Mouse (Mus musculus) heart, adult 11 months (tissue): ENCODE results near the gene Smim11.

ENCODE experiments used
- DNase-seq: peaks from one replicate; pipeline ENCODE4 v3.0.0; 2022

Smim11 gene

DNA sequence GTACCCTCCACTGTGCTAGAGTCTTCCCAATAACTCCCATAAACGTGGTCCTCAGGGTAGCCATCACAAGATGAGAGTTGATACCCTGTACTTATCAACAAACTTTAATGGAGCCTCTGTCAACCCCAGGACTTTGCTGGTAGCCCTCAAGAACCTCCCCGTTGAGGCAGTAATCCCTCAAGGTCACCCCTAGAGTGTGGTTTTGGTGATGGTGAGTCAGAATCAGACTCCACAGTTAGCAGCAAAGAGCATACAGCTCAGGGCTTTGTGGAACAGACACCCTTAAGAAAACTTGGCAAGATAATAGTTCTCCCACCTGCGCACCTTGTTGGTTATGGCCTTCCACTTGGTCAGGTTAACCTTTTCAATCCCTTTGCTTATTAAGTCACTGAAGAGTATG, 19.3 kb downstream of the Smim11 start:
- no peak for DNase-seq

DNA sequence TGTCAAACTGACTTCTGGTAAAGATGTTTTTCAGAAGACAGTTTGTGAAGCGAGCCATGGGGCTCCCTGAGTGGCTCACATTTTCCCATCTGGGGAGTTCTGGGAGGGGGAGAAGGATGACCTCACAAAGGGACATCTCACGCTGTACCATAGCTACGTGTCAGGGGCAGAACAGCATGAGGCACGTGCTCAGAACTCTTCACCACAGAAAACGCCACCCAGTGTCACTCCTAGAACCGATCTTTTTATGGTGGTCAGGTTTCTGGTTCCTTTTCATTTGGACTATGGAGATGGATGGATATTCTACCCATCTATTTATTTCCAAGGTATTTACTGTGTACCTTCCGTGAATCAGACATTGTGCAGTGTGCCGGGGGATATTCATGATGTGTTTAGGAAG, 20.3 kb downstream of the Smim11 start, which contains the start of gene Fam243:
TSS of gene Fam243 (minus strand) at position 101 of the 400 bp plus-strand sequence.
- DNase-seq, result no peak

DNA sequence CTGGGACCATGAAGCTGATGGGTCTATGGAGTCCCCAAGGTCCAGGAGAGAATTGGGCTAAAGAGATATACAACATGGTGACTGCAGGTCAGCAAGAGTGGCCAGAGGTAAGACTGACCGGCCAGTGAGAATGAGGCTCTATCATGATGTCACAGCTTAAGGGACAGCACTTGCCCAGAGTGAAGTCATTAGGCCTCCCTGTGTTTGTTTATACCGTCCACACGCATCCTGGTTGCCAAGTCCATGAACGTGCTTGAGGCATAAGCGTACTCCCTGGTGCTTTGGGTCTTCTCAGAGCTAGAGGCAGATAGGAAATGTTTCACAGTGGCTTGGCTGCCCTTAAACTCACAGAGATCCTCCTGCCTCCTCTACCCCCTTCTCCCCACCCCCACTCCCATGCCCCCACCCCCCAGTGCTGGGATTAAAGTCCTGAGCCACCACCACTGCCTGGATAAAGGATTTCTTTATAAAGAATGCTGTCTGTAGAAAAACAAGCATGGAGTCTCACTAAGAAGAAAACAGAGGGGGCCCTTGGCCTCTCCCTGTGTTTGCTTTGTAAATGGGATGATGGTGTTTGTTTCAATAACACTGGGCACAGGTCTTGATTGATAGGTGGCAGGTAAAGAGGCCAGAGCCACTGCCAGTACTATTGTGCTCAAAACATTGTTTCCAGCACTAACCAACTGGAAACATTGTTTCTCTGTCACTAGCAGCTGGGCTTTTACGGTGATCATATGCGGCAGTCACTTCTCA, 23.4 kb downstream of the Smim11 start:
- DNase-seq, result no peak

DNA sequence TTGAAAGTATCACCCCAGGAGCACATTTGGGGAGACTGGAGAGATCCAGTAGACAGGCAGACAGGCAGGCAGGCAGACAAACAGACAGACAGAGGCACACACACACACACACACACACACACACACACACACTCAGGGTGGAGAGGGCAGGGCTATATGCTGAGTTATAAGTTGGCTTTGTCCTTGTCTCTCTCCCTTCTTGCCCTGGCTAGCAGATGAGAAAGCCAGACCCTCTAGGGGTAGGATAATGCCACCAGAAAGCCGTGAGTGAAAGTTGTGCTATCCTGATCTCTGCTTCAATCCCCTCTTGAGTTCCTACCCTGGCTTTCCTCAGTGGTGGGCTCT, 23.9 kb downstream of the Smim11 start:
- DNase-seq, result no peak

DNA sequence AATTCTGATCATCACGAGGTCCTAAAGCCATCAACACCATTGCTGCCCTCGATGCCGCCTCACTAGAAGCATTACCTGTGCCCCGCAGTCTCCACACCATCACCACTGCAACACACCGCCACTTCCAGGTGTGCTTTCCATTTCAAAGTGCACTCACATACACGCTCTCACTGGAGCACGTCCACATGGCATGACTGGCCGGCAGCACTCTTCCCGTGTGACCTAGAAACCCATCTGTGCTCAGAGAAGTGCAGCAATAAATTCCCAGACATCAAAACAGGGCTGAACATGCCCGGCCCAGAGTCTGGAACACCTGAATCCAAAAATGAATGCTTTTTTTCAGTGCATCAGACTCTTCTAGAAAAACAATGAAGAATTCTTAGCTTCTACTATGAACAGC, 26.8 kb downstream of the Smim11 start:
- DNase-seq, result no peak

DNA sequence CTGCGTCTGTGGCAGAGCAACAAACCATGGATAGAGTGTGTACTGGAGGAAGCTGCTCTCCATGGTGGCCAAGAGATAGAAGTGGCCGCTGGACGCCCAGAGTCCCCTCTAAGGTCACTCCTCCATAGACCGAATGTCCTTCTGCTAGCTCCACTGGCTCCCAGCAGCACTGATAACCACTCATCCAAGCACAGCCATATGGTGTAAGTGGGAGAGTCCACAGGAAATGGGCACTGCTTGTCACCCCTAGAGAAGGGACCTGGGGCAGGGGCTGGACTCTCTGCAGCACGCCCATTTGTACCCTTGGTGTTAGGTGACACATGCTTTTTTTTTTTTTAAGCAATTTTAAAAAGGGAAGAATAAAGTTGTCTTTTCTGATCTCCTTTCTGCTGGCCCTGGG, 29.9 kb downstream of the Smim11 start:
- DNase-seq, result peak; percentile 86

DNA sequence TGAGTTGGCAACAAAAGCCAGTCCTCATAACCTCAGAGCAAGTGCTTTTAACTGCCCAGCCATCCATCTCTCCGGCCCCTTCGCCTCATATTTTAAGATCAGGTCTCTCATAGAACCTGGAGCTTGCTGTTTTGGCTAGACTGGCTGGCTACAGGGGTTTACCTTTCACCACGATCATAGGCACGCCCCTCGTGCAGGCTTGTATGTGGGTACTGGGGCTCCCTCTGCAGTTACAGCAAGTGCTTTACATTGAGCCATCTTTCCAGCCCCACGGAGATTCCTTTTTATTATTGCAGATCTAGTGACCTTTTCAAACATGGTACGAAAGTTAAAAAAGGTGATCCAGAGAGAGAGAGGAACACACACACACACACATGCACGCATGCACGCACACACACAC, 33.5 kb downstream of the Smim11 start:
- no peak for DNase-seq

DNA sequence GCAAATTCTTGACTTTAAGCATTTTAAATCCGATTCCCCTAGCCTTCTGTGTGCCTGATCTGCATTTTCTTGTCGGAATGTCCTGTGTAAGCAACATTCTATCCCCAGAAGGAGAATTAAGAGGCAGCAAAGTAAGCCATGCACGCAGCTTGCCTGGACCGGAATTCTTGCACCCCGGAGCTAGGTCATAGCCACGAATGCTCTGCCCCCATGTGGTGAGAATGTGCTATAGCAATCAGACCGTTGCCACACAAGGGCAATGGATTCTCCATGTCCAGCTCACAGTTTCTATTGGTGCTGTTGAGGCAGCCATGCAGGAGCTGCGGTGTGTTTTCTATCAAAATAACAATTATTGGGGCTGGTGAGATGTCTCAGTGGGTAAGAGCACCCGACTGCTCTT, 35.2 kb downstream of the Smim11 start:
- peak; percentile 92 for DNase-seq

DNA sequence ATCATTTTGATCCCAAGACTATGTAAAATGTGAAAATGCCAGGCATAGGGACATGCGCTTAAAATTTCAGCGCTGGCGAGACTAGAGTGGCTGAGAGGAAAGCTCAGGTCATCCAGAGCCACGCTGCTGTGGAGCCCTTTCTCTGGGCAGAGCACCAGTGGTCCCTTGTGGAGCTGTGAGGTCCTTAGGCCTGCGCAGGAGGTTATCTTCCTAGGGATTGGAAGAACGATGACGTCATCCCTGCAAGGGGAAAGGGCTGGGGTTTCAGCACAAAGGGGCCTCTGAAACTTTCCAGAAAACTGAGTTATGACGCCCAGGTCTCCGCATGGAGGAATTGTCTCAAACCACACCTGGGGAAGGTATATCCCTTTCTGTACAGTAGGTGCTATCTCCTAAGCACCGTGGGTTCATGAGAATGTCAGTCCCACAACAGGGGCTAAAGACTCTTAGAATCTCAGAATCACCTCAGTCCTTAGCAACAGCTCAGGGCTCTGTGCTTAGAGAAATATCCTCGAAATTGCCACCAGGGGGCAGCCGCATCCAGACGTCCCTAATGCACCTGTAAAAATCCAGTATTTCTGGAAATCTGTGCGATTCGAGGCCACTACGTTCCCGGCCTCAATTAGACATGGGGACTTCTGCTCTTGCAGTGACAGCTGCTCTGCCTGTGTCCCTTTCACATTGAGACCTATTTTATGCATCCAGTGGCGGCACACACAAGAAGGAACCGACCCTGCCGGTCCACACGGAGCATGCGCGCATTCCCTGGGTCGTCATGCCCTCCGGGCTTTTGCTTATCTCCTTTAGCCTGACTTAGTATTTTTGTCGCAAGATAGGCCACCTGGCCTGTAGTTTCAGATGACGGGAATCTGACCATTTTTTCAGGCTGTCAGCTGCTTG, 39.8 kb downstream of the Smim11 start:
- DNase-seq, result peak; percentile 94

DNA sequence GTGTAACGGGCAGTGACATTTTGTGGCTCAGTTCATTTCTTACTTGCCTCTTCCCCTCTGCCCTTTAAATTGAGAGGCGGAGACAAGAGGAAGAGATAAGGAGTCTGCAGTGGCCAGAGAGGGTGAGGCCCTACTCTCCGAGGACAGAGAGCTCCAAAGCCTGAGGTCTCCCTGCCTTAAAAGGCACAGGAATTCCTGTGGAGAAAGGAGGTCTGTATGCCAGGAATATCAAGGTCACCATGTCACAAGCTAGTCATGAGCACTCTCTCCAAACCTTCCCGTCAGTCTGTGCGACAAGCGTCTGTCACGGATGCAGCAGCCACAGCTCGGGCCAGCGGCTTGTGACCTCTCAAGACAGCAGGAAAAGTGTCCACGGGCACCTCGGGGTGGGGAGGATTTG, 44.1 kb downstream of the Smim11 start:
- peak; percentile 96 for DNase-seq

DNA sequence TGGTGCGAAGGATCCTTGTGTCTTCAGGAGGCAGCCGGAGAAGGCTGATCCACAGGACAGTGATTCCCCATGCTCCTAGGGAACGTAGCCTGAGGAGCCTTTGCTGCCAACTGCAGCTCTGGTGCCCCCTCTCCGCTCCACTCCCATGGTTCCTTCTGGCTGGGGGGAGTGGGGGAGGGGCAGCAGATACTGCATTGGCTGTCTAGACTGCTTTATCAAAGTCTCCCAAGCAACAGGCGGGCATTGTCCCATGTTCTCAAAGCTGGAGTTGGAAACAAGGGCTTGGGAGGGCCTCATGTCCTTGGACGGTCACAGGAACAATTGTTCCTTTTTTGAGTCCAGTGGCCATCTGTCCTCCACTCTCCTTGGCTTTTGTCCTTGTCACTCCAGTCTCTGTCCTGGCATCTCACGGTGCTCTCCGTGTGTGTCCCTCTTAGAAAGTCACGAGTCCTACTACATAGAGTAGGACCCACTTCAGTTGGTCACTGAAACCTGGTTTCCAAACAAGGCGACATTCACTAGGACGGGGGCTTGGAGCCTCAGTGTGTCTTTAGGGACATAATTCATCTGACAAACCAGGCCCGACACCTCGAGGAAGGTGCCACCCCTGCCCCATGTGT, 45.3 kb downstream of the Smim11 start:
- DNase-seq, result peak; percentile 97

DNA sequence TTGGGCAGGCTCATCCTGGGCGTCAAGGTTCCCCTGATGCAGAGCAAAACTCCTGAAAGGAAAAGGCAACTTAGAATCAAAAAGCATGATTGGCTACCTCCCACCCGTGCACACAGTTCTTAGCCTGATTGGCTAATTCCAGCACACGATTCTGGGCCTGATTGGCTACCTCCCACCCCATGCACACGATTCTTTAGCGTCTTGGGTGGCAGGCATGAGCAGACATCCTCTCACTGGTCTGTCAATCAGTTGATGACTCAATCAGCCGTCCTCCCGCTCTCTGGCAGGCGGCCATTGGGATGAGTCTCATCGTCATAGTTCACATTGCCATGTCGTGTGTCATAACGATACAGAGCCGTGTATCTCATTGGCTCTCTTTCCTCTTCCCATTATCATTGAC, 47.9 kb downstream of the Smim11 start:
- peak; percentile 86 for DNase-seq

DNA sequence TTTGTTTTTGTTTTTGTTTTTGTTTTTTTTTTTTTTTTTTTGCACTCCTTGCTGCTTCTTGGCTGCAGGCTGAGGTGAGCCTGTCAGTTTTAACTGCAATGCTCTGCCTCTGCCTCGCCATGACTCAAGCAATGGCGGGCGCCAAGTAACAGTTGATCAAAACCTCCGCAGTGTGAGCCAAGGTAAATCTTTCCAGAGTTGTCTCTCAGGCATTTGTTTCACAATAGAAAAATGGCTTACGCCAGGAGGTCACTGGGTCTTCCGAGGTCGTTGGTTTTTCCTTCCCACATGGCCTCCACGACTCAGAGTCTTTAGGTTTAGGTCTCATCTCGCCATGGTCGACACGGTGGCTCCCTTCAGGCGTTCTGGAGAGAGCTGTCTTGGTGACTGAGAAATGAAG, 52.2 kb downstream of the Smim11 start:
- peak; percentile 82 for DNase-seq

DNA sequence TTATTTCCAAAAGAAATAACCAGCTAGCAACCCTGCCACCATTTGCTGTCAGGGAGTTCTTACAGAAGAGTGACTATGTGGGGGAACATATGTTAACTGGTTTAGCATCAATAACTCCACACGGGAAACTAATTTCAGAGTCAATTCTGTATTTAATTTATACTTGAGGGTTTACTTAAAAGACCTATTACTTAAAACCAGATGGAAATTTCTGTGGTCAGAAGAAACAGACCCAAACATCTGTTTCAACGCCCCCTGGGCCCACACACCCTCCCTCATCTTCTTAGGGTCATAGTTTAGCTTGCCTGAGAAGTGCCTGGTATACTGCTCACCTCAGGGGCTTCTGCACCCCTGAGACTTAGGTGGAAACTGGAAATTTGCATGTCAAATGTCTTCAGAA, 52.8 kb downstream of the Smim11 start:
- no peak for DNase-seq

DNA sequence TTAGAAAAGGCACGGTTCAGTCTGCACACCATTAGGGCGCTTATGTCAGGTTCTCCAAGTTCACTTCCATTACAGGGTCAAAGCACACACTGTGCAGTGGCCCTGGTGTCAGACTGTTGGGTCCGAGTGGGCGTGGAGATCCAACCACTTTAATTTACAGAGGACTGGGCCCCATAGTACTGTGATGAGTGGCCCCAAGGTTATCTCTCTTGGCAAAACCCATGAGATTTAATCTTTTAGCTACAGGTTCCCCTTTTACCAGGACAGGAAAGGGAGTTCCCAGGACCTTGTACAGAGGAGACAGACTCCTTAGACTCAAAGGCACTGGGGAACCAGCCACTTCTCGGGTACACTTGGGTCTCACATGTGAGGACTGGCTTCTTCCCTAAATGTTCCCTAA, 54.3 kb downstream of the Smim11 start:
- DNase-seq, result no peak

DNA sequence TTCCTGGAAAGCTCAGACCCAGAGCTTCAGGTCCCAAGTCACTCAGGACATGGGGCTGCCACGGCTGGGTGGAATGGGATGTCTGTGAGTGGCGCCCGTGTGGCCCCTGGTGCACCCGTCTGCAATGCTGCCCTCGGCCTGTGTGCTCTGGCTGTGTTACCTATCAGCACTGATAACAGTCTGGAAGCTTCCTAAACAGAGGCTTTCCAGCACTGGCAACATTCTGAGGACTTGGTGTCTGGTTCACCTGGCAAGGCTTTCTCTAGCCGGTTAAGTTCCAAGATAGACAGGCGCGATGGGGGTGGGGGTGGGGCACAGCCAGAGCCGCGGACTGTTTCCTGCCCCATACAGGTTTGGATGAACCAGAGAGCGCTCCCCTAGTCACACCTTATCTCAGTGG, 54.9 kb downstream of the Smim11 start:
- no peak for DNase-seq

DNA sequence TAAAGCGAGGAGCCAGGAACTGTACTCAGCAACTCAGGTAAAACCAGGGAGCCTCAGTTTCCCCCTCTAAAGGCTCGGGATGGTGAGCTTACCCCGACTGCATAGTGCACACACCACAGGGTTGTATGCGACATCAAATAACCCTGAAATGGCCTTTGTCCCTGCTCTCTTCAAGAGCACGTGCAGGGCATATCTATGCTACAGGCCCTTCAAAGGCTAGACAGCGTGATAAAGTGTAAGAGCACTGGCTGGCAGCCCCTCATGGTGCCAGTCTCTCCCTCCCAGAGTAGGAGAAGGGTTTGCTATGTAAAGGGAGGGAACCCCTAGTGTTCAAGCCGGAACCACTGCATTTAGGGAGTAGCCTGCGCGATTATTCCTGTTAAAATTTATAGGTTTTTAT, 55.9 kb downstream of the Smim11 start:
- no peak for DNase-seq

DNA sequence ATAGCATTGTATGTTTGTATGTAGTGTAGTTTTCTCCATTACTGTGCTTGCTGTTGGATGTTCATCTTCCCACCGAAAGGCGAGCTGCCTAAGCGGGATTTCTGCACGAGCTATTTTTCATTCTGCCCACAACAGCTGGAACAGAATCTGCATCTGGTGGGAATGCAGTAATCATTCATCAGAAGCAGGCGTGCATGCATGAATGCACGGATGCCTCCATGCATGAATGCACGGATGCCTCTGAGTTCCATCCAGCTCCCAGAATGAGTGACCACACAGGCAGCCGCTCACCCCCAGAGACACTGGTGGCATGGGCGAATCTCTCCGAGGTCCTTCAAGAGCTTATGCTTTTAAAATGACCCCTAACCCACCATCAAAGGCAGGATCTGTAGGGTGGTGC, 56.5 kb downstream of the Smim11 start:
- no peak for DNase-seq

DNA sequence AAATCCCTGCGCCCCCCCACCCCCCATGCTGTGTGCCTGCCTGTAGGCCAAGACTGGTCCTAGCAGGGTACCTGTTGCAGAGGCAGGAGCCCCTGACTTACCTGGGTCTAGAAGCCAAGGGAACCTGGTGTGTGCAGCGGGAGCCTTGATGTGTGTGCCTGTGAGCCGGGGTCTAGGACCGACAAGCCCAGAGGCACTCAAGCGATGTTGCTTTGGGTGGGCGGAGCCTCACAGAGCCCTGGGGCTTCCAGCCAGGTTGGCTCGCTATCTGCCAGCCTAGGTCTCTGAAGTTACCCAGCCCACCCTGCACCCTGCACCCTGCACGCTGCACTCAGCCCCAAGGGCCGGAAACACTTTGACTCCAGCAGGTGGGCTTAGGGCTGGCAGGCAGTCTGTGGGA, 57.6 kb downstream of the Smim11 start:
- no peak for DNase-seq

DNA sequence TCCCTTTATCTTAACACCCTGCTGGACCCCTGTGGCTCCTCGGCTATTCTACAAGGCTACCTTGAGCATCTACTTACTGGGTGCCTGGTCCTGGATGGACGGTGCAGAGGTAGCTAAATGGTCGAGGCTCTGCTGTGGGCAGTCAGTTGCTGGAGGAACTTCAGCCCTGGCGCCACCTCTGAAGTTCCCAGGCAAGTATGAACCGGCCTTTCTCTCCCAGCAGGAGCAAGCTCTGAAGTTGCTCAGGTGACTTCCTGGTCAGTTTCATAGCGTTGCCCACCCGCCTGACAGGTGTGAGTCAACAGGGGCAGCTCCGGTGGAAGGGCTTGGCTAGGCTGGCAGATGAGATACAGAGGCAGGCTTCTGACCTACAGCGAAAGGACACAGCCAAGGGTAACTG, 58.1 kb downstream of the Smim11 start, which contains the start of gene Kcne1:
TSS of gene Kcne1 (minus strand) at position 240 of the 400 bp plus-strand sequence.
- DNase-seq, result no peak

DNA sequence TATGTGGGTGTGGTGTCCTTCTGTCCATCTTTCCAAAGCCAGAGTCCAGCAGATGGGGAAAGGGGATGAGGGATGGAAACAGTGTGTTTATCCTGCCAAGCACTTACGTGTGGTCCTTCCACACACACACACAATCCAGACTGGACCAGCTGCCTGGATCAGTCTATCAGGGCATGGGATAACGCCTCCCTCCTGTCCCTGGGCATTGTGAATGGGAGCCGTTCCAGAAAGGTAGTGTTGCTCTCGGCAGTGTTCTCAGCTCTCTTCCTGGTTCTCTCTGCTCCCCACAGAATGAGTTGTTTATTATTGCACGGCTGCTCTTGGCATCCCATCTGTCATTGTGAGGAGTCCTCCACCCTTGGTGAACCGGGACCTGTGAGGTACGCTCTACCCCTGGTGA, 59.6 kb downstream of the Smim11 start:
- DNase-seq, result no peak
